Mouse (Mus musculus) brain, embryonic 14.5 days (tissue): ENCODE results near the gene Zdhhc8. TPM values are rescaled to one million over a fixed set of nuclear protein-coding genes. Genes with fewer than 3 reads are reported as not detected.
A peak's percentile ranks its signal among the peaks of the same experiment; 100 is the strongest.

Experiments
- DNase-seq: peaks from one replicate; pipeline ENCODE4 v3.0.0-alpha.2; 2011; ENCODE audit warnings: low read depth
- CTCF ChIP-seq: fragments of 200-500 bp; IDR thresholded peaks from 2 replicates; pipeline ENCODE4 v1.5.1; 2012; ENCODE audit warnings: inconsistent platforms, mild to moderate bottlenecking, moderate library complexity, borderline replicate concordance; ENCODE audit not compliant: insufficient read depth, insufficient read length; ENCODE audit errors: extremely low read depth
- POLR2A ChIP-seq: fragments of 200-500 bp; IDR thresholded peaks from 2 replicates; pipeline ENCODE4 v1.6.1; 2012; ENCODE audit warnings: mild to moderate bottlenecking, inconsistent platforms, borderline replicate concordance; ENCODE audit not compliant: poor library complexity, insufficient read depth, insufficient read length, severe bottlenecking; ENCODE audit errors: extremely low read depth
- polyA plus RNA-seq: library from polyadenylated mRNA; depleted of rRNA; stranded (reverse); fragments of >200 nt; gene quantifications from 2 replicates; pipeline ENCODE4 v1.2.3, GENCODE M21; 2012

Zdhhc8 gene
- polyA plus RNA-seq, 1 experiment, result 60.4 TPM

DNA sequence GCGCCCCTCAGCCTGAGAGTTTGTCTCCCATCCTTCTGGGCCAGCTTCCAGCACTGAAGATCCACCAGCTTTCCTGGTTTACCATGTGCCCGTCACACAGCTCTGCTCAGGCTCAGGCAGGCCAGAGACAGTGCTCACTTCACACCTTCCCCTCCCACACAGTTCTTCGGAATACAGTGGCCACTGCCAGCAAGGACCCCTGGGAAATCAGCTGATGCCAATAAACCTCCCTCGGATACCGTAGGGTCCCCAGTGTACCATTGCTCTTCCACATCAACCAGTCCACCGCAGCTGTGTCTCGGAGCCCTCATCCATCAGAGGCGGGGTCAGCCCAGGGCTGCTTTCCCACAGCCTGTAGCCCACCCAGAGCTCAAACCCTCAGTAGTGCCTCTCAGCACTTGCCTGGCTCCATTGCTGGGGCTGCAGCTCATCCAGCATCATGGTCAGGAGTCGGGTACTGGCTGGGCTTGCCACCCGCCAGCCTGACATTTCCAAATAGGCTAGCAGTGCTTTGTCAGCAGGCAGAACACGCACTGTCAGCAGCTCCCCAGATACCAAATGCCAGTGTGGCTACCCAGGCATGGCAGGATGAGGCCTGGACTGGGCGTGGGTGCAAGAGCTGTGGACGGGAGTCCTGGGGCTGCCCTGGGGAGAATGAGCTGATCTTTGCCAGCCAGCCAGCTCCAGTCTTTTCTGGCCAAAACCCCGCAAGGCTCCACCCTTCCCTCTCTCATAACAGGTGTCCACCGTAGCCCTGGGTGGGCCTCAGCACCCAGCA is 40.5 kb downstream of the Zdhhc8 start:
- no peak for TF ChIP-seq POLR2A
- TF ChIP-seq CTCF, result no peak
- DNase-seq, result peak; percentile 59

DNA sequence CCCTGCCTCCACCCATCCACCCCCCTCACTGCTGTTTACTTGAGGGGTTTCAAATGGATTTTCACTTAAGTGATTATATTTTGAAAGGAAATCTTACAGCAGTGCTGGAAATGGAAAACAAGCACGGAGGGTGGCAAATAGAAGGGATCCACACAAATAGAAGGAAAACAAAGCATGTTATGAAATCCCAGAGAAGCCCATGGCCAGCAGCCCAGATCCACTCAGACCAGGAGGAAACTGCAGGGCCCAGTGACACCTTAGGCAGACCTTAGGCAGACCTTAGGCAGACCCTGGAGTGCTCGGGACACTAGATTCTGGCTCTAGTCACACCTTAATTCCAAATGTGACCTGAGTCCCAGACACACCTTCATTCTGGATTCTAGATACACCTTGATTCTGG is 43.9 kb downstream of the Zdhhc8 start:
- no peak for DNase-seq
- no peak for TF ChIP-seq POLR2A
- no peak for TF ChIP-seq CTCF

DNA sequence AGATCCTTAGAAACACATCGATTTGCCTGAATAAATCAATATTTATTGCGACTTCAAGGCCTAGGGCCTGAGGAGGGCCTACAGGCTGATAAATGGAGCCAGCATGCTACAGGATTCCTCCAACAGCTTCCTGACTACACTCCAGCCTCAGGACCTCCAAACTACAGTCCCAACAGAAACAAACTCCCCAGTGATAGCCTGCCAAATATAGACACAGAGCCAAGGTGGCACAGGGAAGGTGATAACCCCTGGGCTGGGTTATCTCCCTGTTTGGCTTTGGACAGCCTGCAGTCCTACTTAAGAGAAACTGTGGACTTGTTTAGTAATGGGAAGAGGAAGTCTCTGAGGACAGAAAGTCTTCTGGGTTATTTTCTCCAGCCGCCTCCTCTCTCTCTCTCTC is 47.7 kb downstream of the Zdhhc8 start:
- no peak for DNase-seq
- TF ChIP-seq CTCF (no peak), POLR2A (no peak)

DNA sequence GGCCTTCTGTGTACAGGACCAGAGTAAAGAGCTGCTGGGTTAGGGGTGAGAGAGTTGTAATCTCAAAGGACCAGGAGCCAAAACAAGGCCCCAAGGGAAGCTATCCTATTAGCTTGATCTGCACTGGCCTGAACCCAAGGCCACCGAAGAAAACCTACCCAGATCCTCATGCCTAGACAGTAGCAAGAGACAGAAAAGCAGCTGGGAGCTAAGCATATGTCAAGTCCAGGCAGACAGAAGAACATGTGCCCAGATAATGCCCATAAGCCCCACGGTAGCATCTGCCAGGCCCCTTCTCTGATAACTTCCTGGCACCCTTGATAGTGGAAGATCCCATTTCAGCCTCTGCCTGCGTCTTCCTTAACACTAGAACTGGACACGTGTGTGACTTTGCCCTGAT is 48.1 kb downstream of the Zdhhc8 start:
- no peak for DNase-seq
- TF ChIP-seq CTCF (no peak), POLR2A (no peak)

DNA sequence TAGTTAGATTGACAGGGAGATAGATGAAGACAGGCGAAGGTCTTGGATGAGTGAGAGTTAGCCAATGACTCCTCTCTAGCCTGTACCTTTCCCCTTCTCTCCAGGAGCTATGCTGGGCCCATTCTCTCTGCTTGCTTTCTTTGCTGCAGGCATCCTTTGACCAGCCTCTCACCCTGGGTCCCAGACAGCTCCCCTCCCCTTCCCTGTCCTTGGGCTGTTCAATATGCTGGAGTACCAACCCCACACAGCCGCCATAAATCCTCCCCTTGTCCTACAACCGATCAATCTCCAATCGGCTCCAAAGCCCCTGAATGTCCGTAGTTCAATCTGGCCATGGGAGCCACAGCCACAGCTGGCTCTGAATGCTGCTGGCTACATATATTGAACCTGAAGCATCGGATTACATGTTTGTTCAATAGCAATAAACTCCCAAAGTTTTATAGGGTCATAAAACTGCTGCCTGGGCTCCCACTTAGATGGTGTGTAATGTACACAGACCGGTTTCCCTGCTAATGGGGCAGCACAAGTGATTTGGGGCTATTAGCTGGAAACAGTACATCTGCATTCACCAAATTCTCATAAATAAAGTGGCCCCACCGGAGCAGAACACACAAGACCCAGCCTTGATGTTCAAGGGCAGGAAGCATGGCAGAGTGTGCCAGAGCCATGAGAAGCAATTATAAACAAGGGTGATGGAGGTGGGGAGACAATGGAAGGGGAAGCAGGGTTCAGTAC is 49.1 kb downstream of the Zdhhc8 start:
- no peak for DNase-seq
- TF ChIP-seq CTCF (no peak), POLR2A (no peak)

DNA sequence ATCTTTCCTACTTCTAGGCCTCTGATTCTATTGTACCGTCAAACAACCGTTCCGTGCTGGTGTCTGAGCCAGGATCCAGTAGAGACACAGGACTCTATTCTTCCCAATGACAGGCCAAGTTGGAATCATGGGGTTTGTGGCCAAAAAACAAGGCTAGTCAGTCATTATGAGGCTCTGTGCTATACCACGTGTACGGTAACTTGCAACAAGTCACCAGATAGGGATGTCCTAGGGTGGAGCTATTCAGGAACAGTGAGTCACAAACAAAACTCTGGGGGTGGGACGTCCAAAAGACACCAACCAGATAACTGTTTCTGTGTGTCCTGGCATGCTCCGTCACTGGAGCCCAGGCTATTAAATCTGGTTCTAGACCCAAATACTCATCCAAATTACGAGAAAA is 52.2 kb downstream of the Zdhhc8 start:
- no peak for DNase-seq
- TF ChIP-seq POLR2A (no peak), CTCF (no peak)

DNA sequence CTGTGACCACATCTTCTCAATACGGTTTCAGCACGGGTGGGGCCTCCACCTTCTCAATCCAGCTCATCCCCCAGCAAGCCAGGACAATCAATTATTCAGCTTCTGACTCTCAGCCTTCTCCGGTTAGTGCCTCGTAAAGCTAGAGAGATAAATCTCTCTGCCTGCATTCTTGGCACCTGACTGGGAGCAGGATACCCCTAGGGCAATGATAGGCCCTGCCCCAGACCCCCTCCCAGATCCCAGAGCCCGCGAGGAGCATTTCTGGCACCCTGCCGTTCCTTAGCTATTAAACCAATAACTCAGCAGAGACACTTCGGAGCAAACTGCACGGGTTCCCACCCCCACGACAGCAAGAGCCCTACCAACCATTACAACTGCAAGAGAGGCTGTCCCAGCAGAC is 53.5 kb downstream of the Zdhhc8 start:
- TF ChIP-seq CTCF (no peak), POLR2A (no peak)

DNA sequence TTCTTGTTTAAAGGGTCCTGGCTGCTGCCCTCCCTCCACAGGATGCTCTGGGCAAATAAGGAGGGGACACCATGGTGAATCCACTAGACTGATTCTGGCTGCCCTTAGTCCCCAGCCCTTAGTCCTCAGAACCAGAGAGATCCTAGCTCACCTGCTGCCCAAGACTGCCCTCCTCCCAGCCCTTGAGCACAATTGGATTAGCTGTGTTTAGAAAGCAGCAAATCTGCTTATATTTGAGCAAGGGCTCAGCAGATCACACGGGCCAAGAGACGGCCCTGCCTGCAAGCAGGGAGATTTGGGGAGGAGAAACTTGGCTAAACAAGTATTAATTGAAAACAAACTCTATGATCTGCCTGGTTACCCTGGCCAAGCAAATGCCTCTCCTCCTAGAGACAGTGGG is 55.3 kb downstream of the Zdhhc8 start:
- TF ChIP-seq POLR2A (no peak), CTCF (no peak)
- no peak for DNase-seq

More for the DNA sequence above, 53.5 kb downstream of the Zdhhc8 start:
- DNase-seq, result no peak

DNA sequence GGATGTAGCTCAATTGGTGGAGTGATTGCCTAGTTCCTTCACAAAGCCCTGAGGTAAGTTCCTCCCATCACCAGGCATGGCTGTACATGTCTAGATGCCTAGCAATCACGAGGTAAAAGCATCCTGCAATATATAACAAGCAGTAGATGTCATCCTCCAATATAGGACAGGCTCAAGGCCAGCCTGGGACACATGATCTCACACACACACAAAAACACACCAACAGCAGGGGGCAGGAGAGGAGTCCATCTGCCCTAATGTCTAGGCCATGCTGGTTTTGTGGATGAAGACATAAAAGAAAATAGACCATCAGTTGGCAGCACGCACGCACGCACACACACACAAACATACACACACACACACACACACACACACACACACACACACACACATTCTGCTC is 58.2 kb downstream of the Zdhhc8 start:
- DNase-seq, result no peak
- TF ChIP-seq CTCF (0 out of 2 replicates have a peak, but pooled peaks have one; percentile 15), POLR2A (no peak)

DNA sequence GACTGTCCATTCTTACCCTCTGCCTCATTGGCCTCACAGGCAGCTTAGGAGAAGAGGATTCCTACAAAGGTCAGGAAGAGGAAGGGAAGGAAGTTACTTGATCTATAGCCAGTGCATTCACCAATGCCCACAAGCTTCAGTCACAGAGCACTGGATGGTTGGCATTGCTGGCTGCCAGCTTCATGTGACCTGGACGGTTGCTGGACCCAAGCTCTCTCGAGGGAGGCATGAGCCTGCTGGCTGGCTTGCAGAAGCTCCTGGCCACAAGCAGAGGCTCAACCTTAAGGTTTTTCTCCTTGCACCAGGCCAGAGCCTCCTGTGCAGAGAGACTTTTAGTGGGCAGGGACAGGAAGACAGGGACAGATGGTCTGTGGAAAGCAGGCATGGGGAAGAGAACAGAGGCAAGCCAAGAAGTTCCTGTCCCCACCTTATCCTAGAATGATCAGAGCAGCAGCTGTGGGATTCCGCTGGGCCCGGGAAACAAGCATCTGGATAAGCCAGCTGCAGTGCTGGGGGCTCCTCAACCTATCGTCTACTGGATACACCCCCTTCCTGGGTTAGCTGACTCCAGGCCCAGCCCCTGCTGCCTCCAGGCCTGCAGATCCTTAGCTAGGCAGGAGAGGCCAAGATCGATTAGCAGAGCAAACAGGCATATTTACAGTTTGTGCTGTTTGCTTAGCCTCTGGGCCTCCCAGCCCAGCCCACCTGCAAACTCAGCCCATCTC is 59.0 kb downstream of the Zdhhc8 start:
- no peak for DNase-seq

DNA sequence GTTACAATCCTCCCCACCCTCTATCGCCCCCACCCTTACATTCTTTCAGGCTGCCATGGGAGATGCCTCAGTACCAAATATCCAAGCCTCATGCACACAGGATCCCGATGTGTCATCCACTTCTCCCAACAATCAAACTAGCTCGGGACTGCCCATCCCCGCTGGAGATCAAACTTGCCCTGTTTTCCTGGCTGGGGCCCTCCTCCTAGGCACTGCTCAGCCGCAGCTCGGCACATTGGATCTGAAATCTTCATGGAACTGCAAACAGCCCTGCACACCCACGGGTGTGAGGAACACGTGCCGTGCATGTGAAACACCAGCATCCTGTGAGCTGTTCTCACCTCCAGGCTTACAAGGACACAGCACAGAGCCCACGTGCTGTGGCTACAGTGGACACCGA is 61.1 kb downstream of the Zdhhc8 start:
- no peak for DNase-seq
- TF ChIP-seq CTCF (no peak), POLR2A (no peak)

More for the DNA sequence above, 59.0 kb downstream of the Zdhhc8 start:
- TF ChIP-seq POLR2A (no peak), CTCF (no peak)

DNA sequence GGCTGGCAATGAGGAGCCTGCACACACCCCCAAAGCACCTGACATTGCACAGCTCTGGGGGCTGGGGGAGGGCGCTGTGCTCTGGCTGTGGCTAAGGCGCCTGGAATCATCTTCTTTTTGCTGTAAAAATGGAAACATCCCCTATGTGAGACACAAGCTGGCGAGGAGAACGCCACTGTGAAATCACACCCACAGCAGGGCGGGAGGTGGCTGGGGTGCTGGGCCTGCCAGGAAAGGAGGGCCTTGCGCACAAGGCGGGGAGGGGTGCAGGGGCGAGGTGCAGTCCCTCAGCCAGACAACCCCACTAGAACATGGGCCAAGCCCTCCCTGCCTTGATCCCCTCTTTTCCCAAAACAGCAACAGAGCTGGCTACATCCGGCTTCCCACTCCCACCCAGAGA is 61.7 kb downstream of the Zdhhc8 start:
- TF ChIP-seq CTCF (no peak), POLR2A (no peak)
- DNase-seq, result no peak
